Mouse (Mus musculus) fibroblast of lung, adult 2 months (primary cell): ENCODE results near the gene Cst9.

Experiments
- DNase-seq: peaks from one replicate; pipeline ENCODE4 v3.0.0-alpha.2; 2011; ENCODE audit warnings: low read depth

The Cst9 gene

GRCm38 (mm10) chr2:148834912-148835311 is at the start of gene Cst9:
Gene Cst9 (plus strand): TSS chr2:148835147.
- DNase-seq: no peak

- no peak for DNase-seq
Observed at GRCm38 (mm10) chr2:148789142-148789541, 45.8 kb upstream of the Cst9 start, which contains the start of gene Cst12. Gene Cst12 (plus strand): TSS chr2:148789361.

GRCm38 (mm10) chr2:148798485-148798884 is 36.5 kb upstream of the Cst9 start, which contains the start of gene Cst8:
Gene Cst8 (plus strand): TSS chr2:148798785.
- DNase-seq: no peak

- DNase-seq: no peak
Observed at GRCm38 (mm10) chr2:148801491-148801921, 33.4 kb upstream of the Cst9 start.

GRCm38 (mm10) chr2:148806696-148807095 is 28.3 kb upstream of the Cst9 start:
- DNase-seq: no peak

- no peak for DNase-seq
Observed at GRCm38 (mm10) chr2:148819909-148820308, 15.0 kb upstream of the Cst9 start, which contains the start of gene Cst13. Gene Cst13 (plus strand): TSS chr2:148820081.

- DNase-seq: no peak
Observed at GRCm38 (mm10) chr2:148825986-148826385, 9.0 kb upstream of the Cst9 start.

- DNase-seq: no peak
Observed at GRCm38 (mm10) chr2:148838075-148838777, 3.3 kb downstream of the Cst9 start.

- DNase-seq: no peak
Observed at GRCm38 (mm10) chr2:148839224-148839623, 4.3 kb downstream of the Cst9 start.

- peak; percentile 70 for DNase-seq
Observed at GRCm38 (mm10) chr2:148851116-148851906, 16.4 kb downstream of the Cst9 start.

GRCm38 (mm10) chr2:148856630-148857400 is 21.9 kb downstream of the Cst9 start:
- no peak for DNase-seq

- no peak for DNase-seq
Observed at GRCm38 (mm10) chr2:148857506-148857905, 22.6 kb downstream of the Cst9 start.

GRCm38 (mm10) chr2:148860993-148861392 is 26.0 kb downstream of the Cst9 start:
- no peak for DNase-seq

GRCm38 (mm10) chr2:148861693-148862092 is 26.7 kb downstream of the Cst9 start:
- no peak for DNase-seq

GRCm38 (mm10) chr2:148864966-148865365 is 30.0 kb downstream of the Cst9 start, which contains the start of gene 9230104L09Rik:
Gene 9230104L09Rik (minus strand): TSS chr2:148865038.
- no peak for DNase-seq

GRCm38 (mm10) chr2:148868959-148869358 is 34.0 kb downstream of the Cst9 start:
- DNase-seq: no peak

- no peak for DNase-seq
Observed at GRCm38 (mm10) chr2:148870526-148870925, 35.6 kb downstream of the Cst9 start.

- DNase-seq: peak; percentile 58
Observed at GRCm38 (mm10) chr2:148872860-148873259, 37.9 kb downstream of the Cst9 start.

- no peak for DNase-seq
Observed at GRCm38 (mm10) chr2:148874224-148874616, 39.3 kb downstream of the Cst9 start.

- no peak for DNase-seq
Observed at GRCm38 (mm10) chr2:148874617-148875334, 39.8 kb downstream of the Cst9 start.

- DNase-seq: peak; percentile 85
Observed at GRCm38 (mm10) chr2:148875335-148875811, 40.4 kb downstream of the Cst9 start, which contains the start of gene Cst3. Gene Cst3 (minus strand): TSS chr2:148875692.
